Mouse (Mus musculus): Measurements from ENCODE around the gene Izumo1. TPM values are rescaled to one million over a fixed set of nuclear protein-coding genes. Genes with fewer than 3 reads are reported as not detected.
"Not testable (repeated sequence)": the region's sequence is repeated elsewhere in the genome, so short reads cannot be mapped to it uniquely, and the experiment has no call there.

Gene Izumo1
- total RNA-seq, 4 experiments from 2014 or later, result not detected

DNA sequence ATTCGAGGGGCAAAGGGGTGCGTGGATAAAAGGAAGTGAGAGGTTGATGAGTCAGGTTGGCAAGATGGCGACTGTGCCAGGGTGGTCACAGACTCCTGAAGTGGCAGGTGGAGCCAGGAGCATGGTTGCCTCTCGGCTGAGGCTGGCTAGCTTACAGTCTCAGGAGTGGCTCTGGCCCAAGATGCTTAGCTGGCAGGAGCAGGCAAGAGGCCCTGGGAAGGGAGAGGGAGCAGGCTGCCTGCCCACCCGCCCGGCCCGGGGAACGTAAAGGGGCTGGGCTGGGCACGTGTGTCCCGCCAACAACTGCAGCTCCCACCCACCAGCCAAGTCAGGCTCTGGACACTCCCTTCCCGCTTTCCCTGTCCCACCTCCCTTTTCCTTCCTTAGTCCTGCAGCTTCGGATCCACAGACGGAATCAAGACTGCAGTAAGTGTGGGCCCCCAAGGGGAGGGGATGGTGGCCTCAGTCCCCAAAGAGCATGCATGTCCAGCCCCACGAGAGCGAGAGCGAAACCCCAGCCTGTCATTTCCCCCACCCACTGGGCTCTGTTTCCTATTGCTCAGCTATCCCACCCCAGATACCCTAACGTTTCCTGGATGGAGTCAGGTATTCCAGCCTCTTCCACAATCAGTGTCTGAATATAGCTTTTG, 19.9 kb downstream of the Izumo1 start:
- no peak for DNase-seq (ENCODE audit: low spot score in 2 of 2)

DNA sequence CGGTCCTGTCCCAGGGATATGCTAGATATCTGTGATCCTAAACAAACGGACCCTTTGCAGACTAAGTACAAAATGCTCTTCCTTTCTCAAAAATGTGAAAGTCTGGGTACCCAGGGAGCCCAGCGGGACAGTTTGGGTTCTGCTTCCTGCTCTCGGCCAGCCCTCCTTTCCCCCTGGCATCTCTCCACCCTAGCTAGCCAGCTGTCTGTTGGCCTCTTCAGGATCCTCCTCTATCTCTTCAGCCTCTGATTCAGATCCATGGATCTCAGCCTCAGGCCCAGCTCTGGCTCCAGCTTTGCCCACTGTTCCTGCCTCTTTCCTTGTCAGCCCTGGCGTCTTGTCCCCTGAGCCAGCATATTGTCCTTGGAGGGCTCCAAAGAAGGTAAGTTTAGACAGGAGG, 20.5 kb downstream of the Izumo1 start:
- no peak for DNase-seq (ENCODE audit: low spot score in 2 of 2)

DNA sequence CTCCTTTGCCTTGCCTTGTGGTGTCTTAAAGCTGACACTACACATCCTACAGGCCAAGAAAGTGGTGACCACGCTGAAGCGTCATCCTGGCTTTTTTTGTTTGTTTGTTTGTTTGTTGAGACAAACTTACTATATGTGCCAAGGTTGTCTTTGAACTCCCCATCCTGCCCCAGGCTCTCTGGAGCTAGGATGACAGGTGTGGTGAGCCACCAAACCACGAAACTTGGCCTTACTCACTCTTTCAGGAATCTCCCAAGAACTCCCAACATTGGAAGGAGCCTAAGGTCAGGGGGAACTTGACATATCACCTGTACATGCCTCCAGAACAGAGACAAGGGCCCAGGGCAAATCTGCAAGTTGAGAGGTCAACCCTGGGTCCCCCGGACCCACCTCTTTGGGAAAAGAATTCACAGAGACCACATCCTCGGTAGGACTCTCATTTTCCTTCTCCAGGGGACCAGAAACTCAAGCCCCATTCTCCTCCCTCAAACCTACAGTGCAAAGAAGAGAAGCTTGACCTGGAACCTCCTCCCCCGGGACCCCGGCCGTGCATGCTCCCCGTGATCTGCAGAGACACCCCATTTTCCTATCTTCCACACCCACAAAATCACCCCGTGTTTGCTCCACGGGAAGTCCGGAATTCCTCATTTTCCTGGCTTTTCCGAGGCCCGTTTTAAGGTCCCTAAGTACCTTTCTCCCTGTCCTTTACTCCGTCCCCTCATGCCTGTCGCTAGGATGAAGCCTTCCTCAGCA, 21.1 kb downstream of the Izumo1 start:
- DNase-seq (ENCODE audit: low spot score in 2 of 2), result no peak

DNA sequence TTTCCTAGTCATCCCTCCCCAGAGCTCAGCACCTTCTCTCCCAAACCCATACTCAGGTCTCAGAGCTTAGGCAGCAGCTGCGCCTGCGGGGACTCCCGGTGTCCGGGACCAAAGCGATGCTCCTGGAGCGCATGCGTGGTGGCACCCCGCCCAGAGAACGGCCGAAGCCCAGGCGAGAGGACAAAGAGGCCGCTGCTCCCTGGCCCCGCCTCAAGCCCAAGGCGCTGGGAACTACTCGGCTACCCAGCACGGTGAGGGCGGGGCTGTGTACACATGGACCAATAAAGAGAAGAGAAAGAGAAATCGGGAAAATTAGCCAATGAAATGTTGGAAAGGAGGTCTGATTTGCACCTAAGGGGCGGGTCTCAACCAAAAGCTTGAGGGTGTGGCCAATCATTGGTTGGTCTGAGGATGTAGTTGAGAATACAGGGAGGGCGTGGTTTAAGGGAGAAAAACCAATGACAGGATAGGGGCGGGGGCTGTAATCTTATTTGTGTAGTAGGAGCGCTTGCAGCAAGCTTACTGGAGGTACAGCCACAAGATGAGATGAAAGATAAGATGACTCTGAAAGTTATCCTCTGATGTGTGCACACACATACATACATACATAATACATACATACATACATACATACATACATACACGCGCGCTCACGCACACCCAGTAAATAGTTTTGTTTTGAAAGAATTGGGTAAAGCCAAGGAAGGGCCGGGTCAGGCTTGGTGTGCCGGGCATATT, 22.0 kb downstream of the Izumo1 start:
- DNase-seq (ENCODE audit: low spot score in 2 of 2), result peak; percentile 85 to 96

DNA sequence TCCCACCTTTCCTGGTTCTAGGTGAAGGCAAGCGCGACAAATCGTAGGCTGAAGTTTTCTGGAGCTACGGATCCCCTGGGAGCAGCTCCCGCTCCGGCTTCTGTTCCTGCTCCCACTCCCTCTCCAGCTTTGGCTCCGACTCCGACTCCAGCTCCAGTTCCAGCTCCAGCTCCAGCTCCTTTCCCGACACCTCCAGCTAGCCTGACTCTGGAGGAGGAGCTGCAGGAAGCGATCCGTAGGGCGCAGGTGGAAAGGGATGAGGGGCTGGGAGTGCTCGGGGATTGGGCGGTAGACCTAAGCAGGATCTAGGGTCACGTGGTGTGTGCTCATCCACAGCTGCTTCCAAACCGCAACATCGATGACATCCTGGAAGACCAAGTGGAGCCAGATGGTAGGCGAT, 22.6 kb downstream of the Izumo1 start:
- peak; percentile 58 to 81 for DNase-seq (ENCODE audit: low spot score in 2 of 2)

DNA sequence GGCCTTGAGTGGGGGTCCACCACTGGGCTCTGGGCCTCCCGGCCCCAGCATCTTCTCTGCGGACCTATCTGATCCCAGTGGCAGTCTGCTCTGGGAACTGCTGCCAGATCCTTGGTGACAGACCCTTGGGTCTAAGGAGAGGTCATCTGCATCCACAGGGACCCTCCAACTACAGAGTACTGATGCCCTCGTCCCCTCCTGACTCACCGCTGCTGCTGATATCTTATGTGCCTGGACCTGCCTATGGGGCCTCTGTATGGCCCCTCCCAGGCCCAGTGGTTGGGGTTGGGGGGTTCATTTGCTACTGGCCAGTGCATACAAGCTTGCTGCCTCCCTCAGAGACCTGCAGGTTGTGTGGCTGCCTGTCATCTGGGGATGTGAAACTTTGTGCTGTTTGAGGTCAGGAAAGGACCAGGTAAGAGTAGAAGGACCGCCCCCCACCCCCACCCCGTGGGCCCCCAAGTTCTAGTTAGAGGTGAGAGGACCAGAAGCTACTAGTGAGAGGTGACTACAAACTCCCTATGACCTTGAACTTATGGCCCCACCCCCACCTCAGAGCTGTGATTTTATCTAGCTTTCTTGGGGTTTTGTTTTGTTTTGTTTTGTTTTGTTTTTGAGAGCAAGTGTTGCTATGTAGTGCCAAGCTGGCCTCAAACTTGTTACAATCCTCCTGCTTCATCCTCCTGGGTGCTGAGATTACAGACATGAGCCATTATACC, 23.4 kb downstream of the Izumo1 start:
- DNase-seq (ENCODE audit: low spot score in 2 of 2), result no peak

DNA sequence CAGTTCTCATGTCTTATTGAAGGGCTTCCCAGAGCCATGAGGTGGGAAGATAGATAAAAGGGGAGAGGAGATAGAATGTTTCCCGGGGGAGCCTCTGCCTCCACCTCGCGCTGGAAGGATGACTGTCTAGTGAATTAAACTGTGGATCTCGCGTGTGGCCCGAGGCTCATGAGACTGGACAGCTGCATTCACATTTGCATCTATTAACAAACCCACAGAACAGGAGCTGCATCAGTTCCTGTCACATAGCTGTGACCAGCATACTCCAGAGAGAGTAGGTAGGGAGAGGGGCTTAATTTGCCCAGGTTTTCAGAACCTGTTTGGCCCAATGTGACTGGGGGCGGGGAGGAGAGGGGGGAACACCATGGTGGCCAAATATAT, 24.0 kb downstream of the Izumo1 start:
- DNase-seq (ENCODE audit: low spot score in 2 of 2), result no peak

DNA sequence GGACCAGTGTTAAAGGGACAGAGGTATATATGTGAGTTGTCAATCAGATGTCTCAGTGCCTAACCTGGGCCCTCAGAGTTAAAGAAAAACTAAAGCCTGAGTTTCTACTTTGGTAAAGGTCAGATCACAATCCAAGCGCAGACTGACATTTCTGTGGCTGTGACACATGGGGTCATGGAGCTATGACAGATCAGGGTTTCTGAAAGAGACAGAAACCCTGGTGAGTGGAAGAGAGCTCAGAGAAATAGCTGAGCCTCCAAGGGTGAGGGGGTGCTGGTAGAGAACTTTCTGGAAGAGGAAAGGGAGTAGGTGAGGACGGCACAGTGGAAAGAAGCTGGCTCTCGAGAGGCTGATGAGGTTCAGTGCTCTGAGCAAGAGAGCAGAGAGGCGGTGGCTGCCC, 25.1 kb downstream of the Izumo1 start:
- DNase-seq (ENCODE audit: low spot score in 2 of 2), result no peak

DNA sequence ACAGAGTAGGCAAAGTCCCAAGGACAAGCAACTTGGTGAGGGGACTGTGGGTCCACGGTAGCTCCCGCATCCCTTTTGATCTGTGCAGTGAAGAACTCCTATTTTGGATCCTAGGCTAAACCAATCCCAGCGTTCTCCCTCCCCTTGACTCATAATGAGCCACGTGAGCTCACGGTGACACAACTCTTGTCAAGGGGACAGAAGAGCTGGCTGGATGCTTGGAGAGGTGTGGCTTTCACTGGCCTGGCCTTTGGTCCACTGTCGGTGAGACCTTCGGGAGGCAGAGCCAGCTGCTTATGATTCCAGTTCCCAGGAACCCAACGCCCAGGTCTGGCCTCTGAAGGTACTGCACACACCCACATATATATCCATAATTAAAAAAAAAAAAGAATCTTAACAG, 27.7 kb downstream of the Izumo1 start:
- DNase-seq (ENCODE audit: low spot score in 2 of 2), result no peak

DNA sequence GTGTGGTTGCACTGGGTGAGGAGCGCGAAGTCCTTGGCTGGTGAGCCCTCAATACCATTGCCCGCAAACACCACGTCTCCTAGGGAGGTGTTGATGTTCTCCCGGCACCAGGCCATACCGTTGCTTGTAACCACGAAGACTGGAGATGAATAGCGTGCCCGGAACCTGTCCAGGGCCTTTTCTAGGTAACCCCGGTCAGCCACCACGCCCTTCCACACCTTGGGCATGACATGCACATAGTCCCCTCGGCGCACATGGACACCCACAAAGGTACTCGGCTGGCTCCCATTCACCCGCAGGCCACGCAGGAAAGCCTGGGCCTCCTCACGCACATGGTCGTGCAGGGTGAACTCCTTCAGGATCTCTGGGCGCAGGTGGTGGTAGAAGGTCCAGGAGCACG, 28.9 kb downstream of the Izumo1 start:
- not testable (repeated sequence) for DNase-seq (ENCODE audit: low spot score in 2 of 2)

DNA sequence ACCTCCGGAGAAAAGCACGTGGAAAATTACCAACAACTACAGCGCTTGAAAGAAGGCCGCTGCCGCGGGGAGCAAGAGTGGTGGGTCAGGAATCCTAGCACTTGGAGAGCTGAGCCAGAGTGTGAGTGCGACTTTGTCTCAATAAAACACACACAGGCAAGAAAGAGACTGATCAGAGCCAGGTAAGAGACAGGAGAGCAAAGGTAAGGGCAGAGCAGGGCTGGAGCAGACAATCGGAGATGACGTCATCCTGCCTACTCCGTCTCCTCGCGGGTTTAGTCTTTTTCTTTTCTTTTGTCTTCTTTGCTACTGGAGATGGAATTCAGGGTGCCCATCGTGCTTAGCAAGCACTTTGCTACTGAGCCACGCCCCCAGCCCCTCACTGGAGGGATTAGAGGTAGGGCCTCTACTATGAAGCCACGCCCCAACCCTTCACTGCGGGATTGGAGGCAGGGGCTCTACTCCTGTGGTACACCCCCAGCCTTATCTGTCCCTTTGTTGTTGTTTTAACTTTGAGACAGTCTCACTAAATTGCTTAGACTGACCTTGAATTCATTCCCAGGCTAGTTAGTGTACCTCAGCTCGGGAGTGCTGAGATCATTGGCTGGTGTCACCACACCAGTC, 32.9 kb downstream of the Izumo1 start:
- no peak for DNase-seq (ENCODE audit: low spot score in 2 of 2)

DNA sequence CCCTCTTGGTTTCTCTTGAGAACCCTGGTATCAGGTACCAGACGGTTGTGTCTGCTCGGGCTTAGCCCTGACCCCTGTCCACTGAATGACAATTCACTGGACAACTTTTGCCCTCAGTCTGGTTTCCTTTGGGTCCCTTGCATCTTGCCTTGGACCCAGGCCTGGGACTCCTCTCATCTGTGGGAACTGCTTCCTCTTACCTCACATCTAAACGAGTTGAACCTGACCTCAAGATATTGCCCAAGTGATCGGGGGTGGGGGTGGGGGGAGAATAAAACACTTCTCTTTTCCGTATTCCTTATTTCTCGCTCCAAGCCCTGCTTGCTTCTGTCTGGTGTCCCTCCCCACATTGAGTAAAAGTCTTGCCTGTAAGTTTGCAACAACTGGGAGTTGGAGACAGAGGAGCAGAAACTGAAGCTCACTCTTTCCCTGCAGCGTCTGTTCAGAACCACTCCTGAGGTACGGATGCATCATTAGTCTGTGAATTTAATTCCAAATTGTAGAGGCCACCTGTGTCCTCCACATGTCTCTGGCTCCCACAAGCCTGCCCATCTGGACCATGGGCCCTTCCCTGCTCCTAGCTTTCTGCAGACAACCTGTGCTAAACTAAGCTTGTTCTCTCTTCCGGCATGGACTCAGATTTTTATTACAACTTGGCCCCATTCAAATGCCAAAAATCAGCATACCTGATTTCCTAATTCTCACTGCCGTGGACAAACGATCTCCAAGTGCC, 39.3 kb downstream of the Izumo1 start:
- DNase-seq (ENCODE audit: low spot score in 2 of 2), result no peak

DNA sequence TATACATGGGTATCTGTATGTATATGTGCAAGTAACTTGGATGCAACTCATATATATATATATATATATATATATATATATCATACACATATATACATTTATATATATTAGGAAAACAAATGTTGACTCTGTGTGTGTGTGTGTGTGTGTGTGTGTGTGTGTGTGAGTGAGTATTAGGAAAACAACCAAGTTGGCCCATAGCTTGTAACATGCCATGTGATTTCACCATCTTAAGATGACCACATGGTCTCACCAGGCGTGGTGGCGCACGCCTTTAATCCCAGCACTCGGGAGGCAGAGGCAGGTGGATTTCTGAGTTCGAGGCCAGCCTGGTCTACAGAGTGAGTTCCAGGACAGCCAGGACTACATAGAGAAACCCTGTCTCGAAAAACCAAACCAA, 40.1 kb downstream of the Izumo1 start:
- not testable (repeated sequence) for DNase-seq (ENCODE audit: low spot score in 2 of 2)

DNA sequence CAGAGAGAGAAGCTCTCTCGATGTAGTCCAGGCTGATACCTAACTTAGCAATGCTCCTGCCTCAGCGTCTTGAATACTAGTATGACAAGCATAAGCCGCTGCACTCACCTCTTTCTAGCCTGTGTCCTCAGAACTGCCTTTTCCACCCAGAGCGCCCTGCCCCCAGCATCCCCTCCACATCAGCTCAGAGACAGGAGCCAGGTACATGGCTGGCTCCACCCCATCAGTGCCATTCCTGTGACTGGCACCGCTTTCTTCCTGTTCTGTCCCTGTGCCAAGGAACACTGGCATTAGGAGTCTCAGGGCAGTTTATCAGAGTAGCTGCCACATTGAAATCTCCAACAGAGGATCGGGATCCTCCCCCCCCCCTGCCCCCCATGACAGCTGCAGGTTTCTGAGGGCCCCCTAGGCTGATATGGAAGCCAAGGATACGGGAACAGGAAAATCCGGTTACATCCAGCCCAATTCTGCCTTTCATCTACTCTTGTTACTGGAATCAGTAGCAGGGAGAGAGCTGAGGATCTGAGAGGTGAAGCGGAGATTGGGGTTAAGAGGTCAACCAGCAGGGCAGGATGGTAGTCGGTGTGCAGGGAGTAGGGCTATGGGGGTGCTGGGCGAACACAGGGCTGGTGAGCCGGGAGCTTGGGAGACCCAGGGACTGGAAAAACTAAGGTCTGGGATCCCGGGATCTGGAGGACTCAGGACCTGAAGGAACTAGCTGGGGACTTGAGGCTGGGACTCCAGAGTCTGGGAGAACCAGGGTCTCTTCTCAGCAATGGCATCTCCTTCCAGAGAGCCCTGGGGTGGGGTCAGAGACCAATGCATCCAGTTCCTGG, 43.9 kb downstream of the Izumo1 start:
- no peak for DNase-seq (ENCODE audit: low spot score in 2 of 2)

DNA sequence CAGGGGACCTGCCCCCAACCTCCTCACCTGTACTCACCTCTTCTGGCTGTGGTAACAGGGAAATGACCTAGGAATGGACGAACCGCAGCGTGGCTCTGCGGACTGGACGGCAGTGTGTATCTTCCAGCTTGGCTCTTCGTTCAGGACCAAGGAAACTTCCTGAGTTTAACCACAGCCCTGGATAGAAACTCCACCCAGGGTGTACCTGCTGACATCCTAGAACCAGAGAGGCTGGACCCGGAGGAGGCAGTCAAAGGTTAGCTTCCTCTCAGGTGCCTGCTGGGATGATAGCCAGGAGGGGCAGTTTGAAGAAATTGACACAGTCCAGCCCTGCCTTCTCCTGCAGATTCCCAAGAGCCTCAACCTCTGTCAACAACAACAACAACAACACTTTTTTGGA, 44.5 kb downstream of the Izumo1 start, which contains the start of gene Fut2:
Gene Fut2 (minus strand): TSS at position 234 of the 400 bp plus-strand sequence.
- DNase-seq (ENCODE audit: low spot score in 2 of 2), result no peak

DNA sequence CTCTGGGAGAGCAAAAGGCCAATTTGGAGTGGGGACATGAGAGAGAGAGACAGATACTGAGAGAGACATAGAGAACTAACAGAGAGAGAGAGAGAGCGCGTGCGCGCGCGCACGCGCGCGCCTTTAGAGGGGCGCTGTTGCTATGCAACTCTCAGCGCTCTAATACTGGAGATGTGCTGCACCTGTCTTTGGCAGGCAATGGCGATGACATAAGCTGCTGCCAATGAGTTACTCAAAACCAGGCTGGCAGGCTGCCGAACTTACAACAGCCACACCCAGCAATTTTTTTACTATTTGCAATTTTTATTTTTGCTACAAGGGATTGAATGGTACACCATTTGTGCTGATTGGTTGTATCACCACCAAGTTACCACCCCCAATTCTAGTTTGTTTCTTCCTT, 46.1 kb downstream of the Izumo1 start:
- DNase-seq (ENCODE audit: low spot score in 2 of 2), result no peak

DNA sequence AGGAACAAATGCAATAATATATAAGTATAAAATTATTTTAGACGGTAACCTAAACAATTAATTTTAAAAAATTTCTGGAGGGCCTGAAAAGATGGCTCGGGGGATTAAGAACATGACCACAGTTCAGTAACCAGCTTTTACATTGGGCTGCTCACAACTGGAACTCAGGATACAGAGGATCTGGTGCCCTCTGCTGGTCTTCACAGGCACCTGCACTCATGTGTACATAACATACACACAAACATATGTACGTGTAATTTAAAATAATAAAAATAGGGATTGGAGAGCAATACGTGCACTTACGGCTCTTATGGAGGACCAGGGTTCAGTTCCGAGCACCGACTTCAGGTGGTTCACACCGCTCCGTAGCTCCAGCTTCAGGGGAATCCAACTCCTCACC, 47.3 kb downstream of the Izumo1 start:
- DNase-seq (ENCODE audit: low spot score in 2 of 2), result no peak

DNA sequence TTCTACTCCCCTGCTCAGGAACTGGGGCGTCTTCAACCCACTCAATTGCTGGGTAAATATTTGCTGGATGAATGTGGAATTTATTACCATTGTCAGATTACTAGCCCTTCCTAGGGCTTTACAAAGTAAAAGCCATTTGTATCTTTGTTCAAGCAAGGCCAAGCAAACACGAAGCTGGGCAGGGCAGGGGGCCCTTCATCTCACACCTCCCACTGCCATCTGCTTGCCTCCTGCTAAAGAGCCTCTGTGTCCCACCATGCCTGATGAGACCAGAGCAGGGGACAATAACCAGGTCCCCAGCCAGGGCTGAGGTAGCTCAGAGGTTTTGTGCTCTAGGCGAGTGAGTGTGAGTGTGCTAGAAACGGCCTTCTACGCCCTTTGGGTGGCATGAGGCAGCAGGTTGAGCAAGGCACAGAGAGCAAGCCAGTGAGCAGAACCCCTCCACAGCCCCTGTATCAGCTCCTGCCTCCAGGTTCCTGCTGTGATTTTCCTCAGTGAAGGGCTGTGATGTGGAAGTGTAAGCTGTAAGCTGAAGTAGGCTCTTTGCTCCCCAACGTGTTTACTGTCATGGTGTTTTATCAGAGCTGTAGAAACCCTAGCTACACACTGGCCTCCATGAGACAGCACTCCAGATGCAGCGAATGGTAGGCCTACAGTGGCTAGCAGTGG, 56.1 kb downstream of the Izumo1 start:
- no peak for DNase-seq (ENCODE audit: low spot score in 2 of 2)
